Mouse (Mus musculus) midbrain, postnatal 0 days (tissue): ENCODE measurements around the gene Emp1. TPM values are rescaled to one million over a fixed set of nuclear protein-coding genes. Genes with fewer than 3 reads are reported as not detected.
A peak's percentile ranks its signal among the peaks of the same experiment; 100 is the strongest.

Experiments
- ATAC-seq: fragments of 200-750 bp; cut with Nextera tagmentation; 2 replicates; pipeline ENCODE4 v1.8.0; 2017; ENCODE audit warnings: moderate number of reproducible peaks, mild to moderate bottlenecking, moderate TSS enrichment, moderate library complexity; ENCODE audit not compliant: low FRiP score
- DNase-seq: peaks from one replicate; pipeline ENCODE4 v3.0.0-alpha.2; 2015; ENCODE audit warnings: low spot score
- H3K27ac ChIP-seq: fragments of 300-500 bp; sonication (generic); 2 replicates; pipeline ENCODE4 v1.5.1; 2014; ENCODE audit warnings: low read depth, mild to moderate bottlenecking, low read length, mixed read lengths
- H3K27me3 ChIP-seq: fragments of 300-500 bp; sonication (generic); 2 replicates; pipeline ENCODE4 v1.6.1; 2014; ENCODE audit warnings: low read length, control low read depth, mixed read lengths; ENCODE audit not compliant: insufficient read depth
- H3K36me3 ChIP-seq: fragments of 300-500 bp; sonication (generic); 2 replicates; pipeline ENCODE4 v1.6.1; 2014; ENCODE audit warnings: low read length, control low read depth, mixed read lengths; ENCODE audit not compliant: insufficient read depth
- H3K4me1 ChIP-seq: fragments of 300-500 bp; sonication (generic); 2 replicates; pipeline ENCODE4 v1.6.1; 2014; ENCODE audit warnings: mild to moderate bottlenecking, control low read depth, antibody characterized with exemption, low read length, mixed read lengths; ENCODE audit not compliant: insufficient read depth
- H3K4me2 ChIP-seq: fragments of 300-500 bp; sonication (generic); 2 replicates; pipeline ENCODE4 v1.6.1; 2014; ENCODE audit warnings: low read depth, mild to moderate bottlenecking, low read length, mixed read lengths; ENCODE audit not compliant: poor library complexity, severe bottlenecking
- H3K4me3 ChIP-seq: fragments of 300-500 bp; sonication (generic); 2 replicates; pipeline ENCODE4 v1.5.1; 2014; ENCODE audit warnings: low read depth, mild to moderate bottlenecking, low read length, moderate library complexity
- H3K9ac ChIP-seq: fragments of 300-500 bp; sonication (generic); replicated peaks from 2 replicates; pipeline ENCODE4 v1.6.1; 2014; ENCODE audit warnings: mild to moderate bottlenecking, low read length, moderate library complexity, mixed read lengths; ENCODE audit not compliant: poor library complexity, severe bottlenecking
- H3K9me3 ChIP-seq: fragments of 300-500 bp; sonication (generic); 2 replicates; pipeline ENCODE4 v1.6.1; 2016; ENCODE audit warnings: low read length, control low read depth
- CTCF ChIP-seq: IDR thresholded peaks from 2 replicates; pipeline ENCODE4 v1.5.1; 2016; ENCODE audit warnings: antibody characterized with exemption, mild to moderate bottlenecking
- WGBS: fragments of 180-500 bp; shearing (Covaris S2); extraction: QIAGEN DNeasy Blood & Tissue Kit; methylation state at CpG from one replicate; pipeline ENCODE4 v1.1.7; 2014; 5-methylcytosine and 5-hydroxymethylcytosine counted together
- polyA plus RNA-seq: library from polyadenylated mRNA; unstranded; fragments of >200 nt; fragmentation: Nextera tagmentation; extraction: Ambion mirVana; gene quantifications from 2 replicates; pipeline ENCODE4 v1.2.1, GENCODE M21; 2015
- total RNA-seq: library from RNA; depleted of rRNA; stranded (reverse); fragments of >200 nt; gene quantifications from 2 replicates; pipeline ENCODE4 v1.2.3, GENCODE M21; 2014

Gene Emp1
- total and polyA plus RNA-seq, 2 experiments from 2014 or later: 5.7 to 26.9 TPM

GRCm38 (mm10) chr6:135395375-135395774 is 33.0 kb downstream of the Emp1 start:
- WGBS: 79% methylated on average over 8 of the region's 8 CpGs

GRCm38 (mm10) chr6:135397089-135397488 is 34.7 kb downstream of the Emp1 start:
- Histone ChIP-seq H3K27me3 (no peaks in the 10 kb centered on the region), H3K9me3 (no peaks in the 10 kb centered on the region), H3K4me2 (no peak overlapping the region), H3K4me1 (no peaks in the 10 kb centered on the region), H3K9ac (no peak overlapping the region), H3K27ac (no peak overlapping the region), H3K36me3 (no peaks in the 10 kb centered on the region), H3K4me3 (no peak overlapping the region)
- 86% methylated on average over 4 of the region's 4 CpGs for WGBS
- no peak for ATAC-seq
- peak; percentile 23; the same call in 1 of the 2 replicates for TF ChIP-seq CTCF
- DNase-seq: no peak

More at GRCm38 (mm10) chr6:135395375-135395774, 33.0 kb downstream of the Emp1 start:
- H3K9me3 ChIP-seq: no peaks in the 10 kb centered on the region
- H3K9ac ChIP-seq: no peak overlapping the region
- H3K36me3 ChIP-seq: no peaks in the 10 kb centered on the region
- no peak overlapping the region for H3K27ac ChIP-seq
- H3K4me3 ChIP-seq: no peak overlapping the region
- DNase-seq (no peak), ATAC-seq (no peak)
- no peaks in the 10 kb centered on the region for H3K4me1 ChIP-seq
- H3K4me2 ChIP-seq: no peak overlapping the region
- no peak for TF ChIP-seq CTCF
- no peaks in the 10 kb centered on the region for H3K27me3 ChIP-seq

GRCm38 (mm10) chr6:135397788-135398187 is 35.4 kb downstream of the Emp1 start:
- Histone ChIP-seq H3K27ac (no peak overlapping the region), H3K36me3 (no peaks in the 10 kb centered on the region), H3K4me1 (no peaks in the 10 kb centered on the region), H3K9me3 (no peaks in the 10 kb centered on the region), H3K4me2 (no peak overlapping the region), H3K4me3 (no peak overlapping the region), H3K27me3 (no peaks in the 10 kb centered on the region), H3K9ac (no peak overlapping the region)
- peak; percentile 72 for TF ChIP-seq CTCF
- ATAC-seq (no peak), DNase-seq (peak; percentile 22)
- WGBS: 88% methylated on average over 8 of the region's 8 CpGs

- Histone ChIP-seq H3K27ac (no peak overlapping the region), H3K9me3 (no peaks in the 10 kb centered on the region), H3K4me1 (no peaks in the 10 kb centered on the region), H3K9ac (no peak overlapping the region), H3K27me3 (no peaks in the 10 kb centered on the region), H3K36me3 (no peaks in the 10 kb centered on the region), H3K4me3 (no peak overlapping the region), H3K4me2 (no peak overlapping the region)
- WGBS: 67% methylated on average over 5 of the region's 5 CpGs
- ATAC-seq (no peak), DNase-seq (no peak)
- TF ChIP-seq CTCF: no peak
Measured at GRCm38 (mm10) chr6:135398801-135399200, 36.5 kb downstream of the Emp1 start.

GRCm38 (mm10) chr6:135400306-135400705 is 38.0 kb downstream of the Emp1 start:
- peak; percentile 66 for DNase-seq
- Histone ChIP-seq H3K4me3 (no peak overlapping the region), H3K9ac (no peak overlapping the region), H3K27me3 (no peaks in the 10 kb centered on the region), H3K9me3 (no peaks in the 10 kb centered on the region), H3K4me2 (no peak overlapping the region), H3K27ac (no peak overlapping the region), H3K36me3 (no peaks in the 10 kb centered on the region), H3K4me1 (no peaks in the 10 kb centered on the region)
- 46% methylated on average over 3 of the region's 3 CpGs for whole genome bisulfite sequencing
- peak; percentile 77 for TF ChIP-seq CTCF
- no peak for ATAC-seq

GRCm38 (mm10) chr6:135405093-135405492 is 42.7 kb downstream of the Emp1 start:
- no peak overlapping the region for H3K4me3 ChIP-seq
- H3K4me2 ChIP-seq: no peak overlapping the region
- no peak for TF ChIP-seq CTCF
- no peaks in the 10 kb centered on the region for H3K27me3 ChIP-seq
- DNase-seq (no peak), ATAC-seq (no peak)
- no peaks in the 10 kb centered on the region for H3K4me1 ChIP-seq
- no peaks in the 10 kb centered on the region for H3K9me3 ChIP-seq
- no peak overlapping the region for H3K9ac ChIP-seq
- H3K36me3 ChIP-seq: no peaks in the 10 kb centered on the region
- WGBS: 82% methylated on average over 11 of the region's 11 CpGs
- no peak overlapping the region for H3K27ac ChIP-seq
